Mouse (Mus musculus) left cerebral cortex, postnatal 14 days (tissue): ENCODE results near the gene Vmn1r4. TPM values are rescaled to one million over a fixed set of nuclear protein-coding genes. Genes with fewer than 3 reads are reported as not detected.
A peak's percentile ranks its signal among the peaks of the same experiment; 100 is the strongest.

Source experiments
- DNase-seq, 2 experiments: peaks; one replicate each; pipeline ENCODE4 v3.0.0; 2021 to 2022; ENCODE audit warnings: low spot score in 2 of 2, mixed read lengths in 1 of 2
- intact Hi-C: fragments of 180-260 bp; cut with DNase I; formaldehyde crosslinking; loops from one replicate; pipeline ENCODE4 v1.15.1; 2025
- long read RNA-seq, 2 experiments: library from polyadenylated mRNA; stranded (forward); transcript quantifications; one replicate each; pipeline ENCODE4 v2.0.0; 2021
- total RNA-seq, 2 experiments: library from RNA; stranded (reverse); gene quantifications; 2 replicates each; pipeline ENCODE4 v1.2.3; 2021

Vmn1r4 gene
- under 1 TPM in 1 of 2 experiments, not detected in 1; 0.27 TPM for total RNA-seq
- long read RNA-seq, experiment 1, result 0 reads
- long read RNA-seq, experiment 2, result 0 reads

- peak; percentile 93 to 96 for DNase-seq
- intact Hi-C loops, result no loop called here
These were observed at the start of gene Vmn1r4, which contains the start of gene Nt5c3 for GRCm38 (mm10) chr6:56923726-56924707. Gene Vmn1r4 (plus strand): TSS chr6:56924015. Gene Nt5c3 (minus strand): TSS chr6:56923932.

- peak; percentile 21 to 23 for DNase-seq
- intact Hi-C loops, result no loop called here
These were observed 46.9 kb upstream of the Vmn1r4 start for GRCm38 (mm10) chr6:56876870-56877269.

- intact Hi-C loops, result no loop called here
- no peak for DNase-seq
These were observed 45.8 kb upstream of the Vmn1r4 start for GRCm38 (mm10) chr6:56877985-56878384.

- no peak for DNase-seq
- intact Hi-C loops, result no loop called here
These were observed 44.4 kb upstream of the Vmn1r4 start for GRCm38 (mm10) chr6:56879352-56879955.

- intact Hi-C loops, result no loop called here
- no peak for DNase-seq
These were observed 35.3 kb upstream of the Vmn1r4 start for GRCm38 (mm10) chr6:56888561-56888960.

- intact Hi-C loops, result no loop called here
- DNase-seq, result no peak
These were observed 33.1 kb upstream of the Vmn1r4 start for GRCm38 (mm10) chr6:56890762-56891161.

GRCm38 (mm10) chr6:56899601-56900000, 24.2 kb upstream of the Vmn1r4 start:
- intact Hi-C loops, result no loop called here
- DNase-seq, result no peak

- intact Hi-C loops, result no loop called here
- no peak for DNase-seq
These were observed 22.5 kb upstream of the Vmn1r4 start for GRCm38 (mm10) chr6:56901336-56901735.

GRCm38 (mm10) chr6:56901824-56902386, 21.9 kb upstream of the Vmn1r4 start:
- intact Hi-C loops, result no loop called here
- peak in 1 of 2 experiments; percentile 46 for DNase-seq

GRCm38 (mm10) chr6:56902606-56903520, 21.0 kb upstream of the Vmn1r4 start:
- intact Hi-C loops, result no loop called here
- DNase-seq, result no peak

- DNase-seq, result no peak
- intact Hi-C loops, result no loop called here
These were observed 20.0 kb upstream of the Vmn1r4 start for GRCm38 (mm10) chr6:56903831-56904230.

GRCm38 (mm10) chr6:56904330-56904729, 19.5 kb upstream of the Vmn1r4 start:
- DNase-seq, result peak in 1 of 2 experiments; percentile 46
- intact Hi-C loops, result no loop called here

- intact Hi-C loops, result no loop called here
- no peak for DNase-seq
These were observed 18.8 kb upstream of the Vmn1r4 start for GRCm38 (mm10) chr6:56904982-56905381.

GRCm38 (mm10) chr6:56905486-56905885, 18.3 kb upstream of the Vmn1r4 start:
- DNase-seq, result no peak
- intact Hi-C loops, result no loop called here

- DNase-seq, result no peak
- intact Hi-C loops, result no loop called here
These were observed 17.5 kb upstream of the Vmn1r4 start for GRCm38 (mm10) chr6:56906121-56906846.

- DNase-seq, result no peak
- intact Hi-C loops, result loop anchor here (2.0 kb wide), 1 partner anchor 99 kb away; no protein-coding TSS in a partner anchor
These were observed 15.8 kb upstream of the Vmn1r4 start for GRCm38 (mm10) chr6:56907973-56908372.

- intact Hi-C loops, result loop anchor here (2.0 kb wide), 1 partner anchor 100 kb away; no protein-coding TSS in a partner anchor
- no peak for DNase-seq
These were observed 15.4 kb upstream of the Vmn1r4 start for GRCm38 (mm10) chr6:56908397-56908796.

GRCm38 (mm10) chr6:56908912-56909311, 14.9 kb upstream of the Vmn1r4 start:
- peak; percentile 74 to 75 for DNase-seq
- intact Hi-C loops, result loop anchor here (2.0 kb wide), 1 partner anchor 100 kb away; no protein-coding TSS in a partner anchor
